Mouse (Mus musculus) embryonic facial prominence, embryonic 10.5 days (tissue): ENCODE results near the gene Htra1. TPM values are rescaled to one million over a fixed set of nuclear protein-coding genes. Genes with fewer than 3 reads are reported as not detected.

Experiments used
- DNase-seq: peaks from one replicate; pipeline ENCODE4 v3.0.0-alpha.2; 2017; ENCODE audit warnings: low spot score
- H3K27ac ChIP-seq: fragments of 300-500 bp; sonication (generic); replicated peaks from 2 replicates; pipeline ENCODE4 v1.5.1; 2016; ENCODE audit warnings: mild to moderate bottlenecking
- H3K27me3 ChIP-seq: fragments of 300-500 bp; sonication (generic); replicated peaks from 2 replicates; pipeline ENCODE4 v1.6.1; 2016; ENCODE audit warnings: low read depth, mild to moderate bottlenecking; ENCODE audit not compliant: poor library complexity, severe bottlenecking
- H3K36me3 ChIP-seq: fragments of 300-500 bp; sonication (generic); replicated peaks from 2 replicates; pipeline ENCODE4 v1.6.1; 2016; ENCODE audit warnings: mild to moderate bottlenecking, moderate library complexity
- H3K4me1 ChIP-seq: fragments of 300-500 bp; sonication (generic); 2 replicates; pipeline ENCODE4 v1.6.1; 2016
- H3K4me3 ChIP-seq: fragments of 300-500 bp; sonication (generic); 2 replicates; pipeline ENCODE4 v1.5.1; 2016; ENCODE audit warnings: mild to moderate bottlenecking, moderate library complexity
- H3K9me3 ChIP-seq: fragments of 300-500 bp; sonication (generic); 2 replicates; pipeline ENCODE4 v1.6.1; 2016; ENCODE audit warnings: mild to moderate bottlenecking
- WGBS: fragments of 180-500 bp; shearing (Covaris S2); methylation state at CpG from one replicate; pipeline ENCODE4 v1.1.7; 2016; 5-methylcytosine and 5-hydroxymethylcytosine counted together
- polyA plus RNA-seq: library from polyadenylated mRNA; unstranded; fragments of >200 nt; fragmentation: Nextera tagmentation; extraction: Ambion mirVana; gene quantifications from 2 replicates; pipeline ENCODE4 v1.2.1, GENCODE M21; 2016

The Htra1 gene
- polyA plus RNA-seq, 1 experiment from 2014 or later, result 3.2 TPM

DNA sequence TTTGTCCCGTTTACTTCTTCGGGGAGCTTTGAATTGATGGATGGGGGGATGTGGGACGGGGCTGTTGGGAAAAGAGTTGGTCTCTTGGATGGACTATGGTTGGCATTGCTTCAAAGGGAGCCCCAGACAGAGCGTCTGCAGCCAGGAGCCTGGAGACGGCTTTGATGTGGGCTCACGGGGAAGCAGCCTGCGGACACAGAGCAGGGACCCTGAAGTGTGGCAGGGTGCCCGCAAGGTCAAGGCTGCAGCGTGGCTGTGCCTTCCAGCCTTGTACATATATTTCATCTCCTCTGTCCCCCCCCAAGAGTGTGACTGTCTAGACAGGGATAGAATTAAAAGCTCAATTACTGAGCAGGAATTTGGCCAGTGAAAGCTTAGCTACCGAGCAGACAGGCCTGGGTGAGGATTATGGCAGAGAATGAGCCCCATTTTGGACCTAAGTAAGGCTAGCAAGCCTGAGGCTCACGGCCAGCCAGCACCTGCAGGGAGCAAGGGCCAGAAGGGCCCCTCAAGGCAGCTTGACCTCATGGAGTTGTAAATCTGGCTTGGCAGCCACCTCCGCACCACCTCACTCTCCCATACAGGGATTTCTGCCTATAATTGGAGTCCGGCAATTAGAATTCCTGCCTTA is 40.5 kb downstream of the Htra1 start:
- 60% methylated on average over 13 of the region's 13 CpGs for WGBS
- H3K9me3 ChIP-seq, result no peaks in the 10 kb centered on the region
- no peaks in the 10 kb centered on the region for H3K36me3 ChIP-seq
- H3K27ac ChIP-seq, result peak overlapping the region; percentile 65
- no peak overlapping the region for H3K4me3 ChIP-seq
- no peaks in the 10 kb centered on the region for H3K27me3 ChIP-seq
- peak; percentile 21 for DNase-seq
- peaks cover 19% of the 10 kb centered on the region for H3K4me1 ChIP-seq

DNA sequence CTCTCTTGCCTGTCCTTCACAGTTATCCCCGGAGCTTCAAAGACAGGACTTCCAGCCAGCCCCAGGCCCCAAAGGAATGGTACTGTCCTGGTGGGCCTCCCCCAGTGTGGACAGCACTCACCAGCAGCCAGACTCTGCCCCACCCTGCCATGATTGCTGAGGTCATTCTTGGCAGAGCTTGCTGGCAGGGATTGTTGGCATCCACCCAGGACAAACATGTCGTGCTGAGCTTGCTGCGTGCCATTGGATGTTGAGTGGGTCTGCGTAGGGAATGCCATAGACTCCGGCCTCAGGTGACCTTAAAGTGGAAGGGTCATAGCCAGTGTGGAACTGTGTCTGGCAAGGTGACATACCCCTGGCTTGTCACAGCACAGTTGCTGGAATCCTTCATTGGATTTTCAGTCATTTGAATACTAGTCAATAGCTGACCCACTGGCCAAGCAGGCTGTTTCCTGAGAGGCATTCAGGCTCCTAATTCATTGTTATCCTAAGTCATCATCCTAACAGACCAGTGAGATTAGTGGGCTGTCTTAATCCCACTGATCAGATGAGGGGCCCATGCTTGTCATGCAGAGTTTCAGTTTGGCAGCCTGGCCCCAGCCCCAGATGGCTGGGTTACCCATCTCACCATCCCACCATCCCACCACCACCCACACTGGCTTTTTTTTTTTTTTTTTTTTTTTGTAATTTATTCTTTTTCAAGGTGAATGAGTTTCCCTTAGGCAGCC is 42.0 kb downstream of the Htra1 start:
- no peaks in the 10 kb centered on the region for H3K27me3 ChIP-seq
- no peaks in the 10 kb centered on the region for H3K36me3 ChIP-seq
- H3K27ac ChIP-seq, result peak overlapping the region; percentile 12
- no peak for DNase-seq
- H3K9me3 ChIP-seq, result no peaks in the 10 kb centered on the region
- H3K4me3 ChIP-seq, result no peak overlapping the region
- peaks cover 34% of the 10 kb centered on the region for H3K4me1 ChIP-seq
- 80% methylated on average over 5 of the region's 5 CpGs for WGBS

DNA sequence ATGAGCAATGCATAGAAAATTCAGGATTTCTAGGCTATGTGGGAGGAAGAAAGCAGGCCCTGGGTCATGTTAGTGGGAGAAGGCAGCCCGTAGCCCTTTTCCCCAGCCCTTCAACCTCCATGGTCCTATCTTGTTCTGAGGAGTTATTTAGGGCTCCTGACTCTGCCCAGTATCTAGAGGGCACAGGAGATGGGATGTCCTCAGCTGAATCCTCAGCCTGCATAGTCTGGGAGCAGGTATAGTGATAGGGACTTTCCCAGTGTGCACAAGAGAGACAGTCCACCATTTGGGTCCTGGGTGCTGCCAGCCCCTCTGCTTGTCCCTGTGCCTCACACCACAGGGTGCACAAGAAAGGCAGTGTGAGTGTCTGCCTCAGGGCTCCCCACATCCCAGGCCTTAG is 42.6 kb downstream of the Htra1 start:
- no peaks in the 10 kb centered on the region for H3K9me3 ChIP-seq
- H3K27me3 ChIP-seq, result no peaks in the 10 kb centered on the region
- H3K36me3 ChIP-seq, result no peaks in the 10 kb centered on the region
- WGBS, result 80% methylated on average over 1 of the region's 1 CpGs
- peaks cover 34% of the 10 kb centered on the region for H3K4me1 ChIP-seq
- DNase-seq, result no peak
- H3K4me3 ChIP-seq, result no peak overlapping the region
- H3K27ac ChIP-seq, result no peak overlapping the region

DNA sequence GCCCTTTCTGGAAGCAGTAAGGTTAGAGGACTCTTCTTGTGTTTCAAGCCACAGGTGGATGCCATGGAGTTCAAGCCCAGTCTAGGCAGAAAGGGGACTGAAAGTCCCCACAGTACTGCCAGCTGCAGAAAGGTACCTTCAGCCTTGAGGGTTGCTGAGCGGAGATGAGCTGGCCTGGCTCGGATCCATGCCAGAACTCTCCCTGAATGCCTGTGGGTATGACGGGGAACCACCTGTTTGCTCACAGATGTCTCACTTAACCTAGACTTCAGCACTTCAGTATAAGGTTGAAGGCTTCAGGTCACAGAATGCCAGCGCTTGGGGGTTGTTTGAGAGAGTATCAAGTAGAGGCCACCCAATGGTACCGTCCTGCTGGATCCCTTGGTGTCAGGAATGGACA is 44.2 kb downstream of the Htra1 start:
- WGBS, result 90% methylated on average over 5 of the region's 5 CpGs
- no peaks in the 10 kb centered on the region for H3K27me3 ChIP-seq

DNA sequence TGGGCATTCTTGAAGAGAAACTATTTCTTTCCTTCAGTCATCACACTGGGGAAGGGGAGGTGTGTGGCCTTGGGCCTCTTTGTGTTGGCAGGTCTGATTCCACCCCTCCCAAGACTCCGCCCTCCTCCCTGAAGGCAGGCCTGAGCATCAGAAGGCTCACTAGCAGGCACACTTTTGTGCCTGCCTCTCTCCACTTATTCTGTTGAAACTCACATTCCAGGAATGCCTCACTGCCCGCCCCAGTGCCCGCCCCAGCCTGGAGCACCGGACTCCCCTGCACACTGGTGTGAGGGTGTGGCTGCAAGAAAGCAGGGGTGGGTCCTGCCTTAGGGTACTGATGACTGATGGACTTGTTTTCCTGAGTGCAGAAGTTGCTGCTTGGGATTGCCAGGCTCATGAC is 46.5 kb downstream of the Htra1 start:
- Histone ChIP-seq H3K36me3 (no peaks in the 10 kb centered on the region), H3K27ac (peak overlapping the region; percentile 59), H3K9me3 (no peaks in the 10 kb centered on the region), H3K4me1 (peaks cover 22% of the 10 kb centered on the region), H3K27me3 (no peaks in the 10 kb centered on the region), H3K4me3 (no peak overlapping the region)
- 25% methylated on average over 4 of the region's 4 CpGs for WGBS
- peak; percentile 71 for DNase-seq

More for the DNA sequence above, 44.2 kb downstream of the Htra1 start:
- Histone ChIP-seq H3K27ac (no peak overlapping the region; the same call in 1 of the 2 replicates), H3K4me3 (no peak overlapping the region), H3K4me1 (peaks cover 34% of the 10 kb centered on the region), H3K36me3 (no peaks in the 10 kb centered on the region), H3K9me3 (no peaks in the 10 kb centered on the region)
- DNase-seq, result no peak

DNA sequence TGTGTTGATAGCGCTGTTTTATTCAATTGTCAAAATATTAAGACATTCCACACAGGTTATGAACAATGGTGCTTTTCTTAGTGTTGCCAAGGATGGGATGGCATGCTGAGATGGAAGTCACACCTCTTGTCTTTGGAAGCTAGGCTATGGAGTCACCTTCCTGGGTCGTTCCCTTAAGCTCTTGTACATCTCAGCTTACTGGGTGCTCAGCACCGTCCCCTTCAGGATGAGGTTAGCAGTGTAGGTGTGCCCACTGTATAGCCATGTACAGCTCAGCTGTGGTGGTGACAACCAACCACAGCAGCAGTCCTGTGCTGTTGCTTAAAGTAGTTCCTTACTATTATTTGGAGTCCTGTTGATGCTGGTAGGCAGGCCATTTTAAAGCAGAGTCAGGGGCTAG is 47.0 kb downstream of the Htra1 start:
- Histone ChIP-seq H3K36me3 (no peaks in the 10 kb centered on the region), H3K4me3 (no peak overlapping the region), H3K27ac (no peak overlapping the region), H3K27me3 (no peaks in the 10 kb centered on the region), H3K4me1 (peaks cover 17% of the 10 kb centered on the region), H3K9me3 (no peaks in the 10 kb centered on the region)
- 75% methylated on average over 3 of the region's 3 CpGs for WGBS
- DNase-seq, result no peak

DNA sequence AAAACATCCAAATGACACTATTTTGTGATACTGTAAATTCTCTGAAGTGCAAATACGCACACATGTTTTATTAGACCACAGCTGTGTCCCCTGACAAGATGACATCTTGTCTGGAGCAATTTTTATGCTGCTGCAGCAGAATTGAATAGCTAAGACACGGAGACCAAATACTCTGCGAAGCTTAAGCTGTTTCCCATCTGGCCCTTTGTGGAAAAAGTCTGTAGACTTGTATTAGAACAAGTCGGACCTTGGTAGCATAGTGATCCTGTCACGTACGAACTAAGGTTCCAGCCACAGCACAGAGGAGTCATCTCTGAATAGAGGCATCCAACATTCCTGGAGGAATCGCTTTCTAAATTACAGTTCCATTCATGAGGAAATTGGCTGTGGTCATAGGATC is 48.4 kb downstream of the Htra1 start:
- H3K27me3 ChIP-seq, result no peaks in the 10 kb centered on the region
- no peak overlapping the region for H3K4me3 ChIP-seq

DNA sequence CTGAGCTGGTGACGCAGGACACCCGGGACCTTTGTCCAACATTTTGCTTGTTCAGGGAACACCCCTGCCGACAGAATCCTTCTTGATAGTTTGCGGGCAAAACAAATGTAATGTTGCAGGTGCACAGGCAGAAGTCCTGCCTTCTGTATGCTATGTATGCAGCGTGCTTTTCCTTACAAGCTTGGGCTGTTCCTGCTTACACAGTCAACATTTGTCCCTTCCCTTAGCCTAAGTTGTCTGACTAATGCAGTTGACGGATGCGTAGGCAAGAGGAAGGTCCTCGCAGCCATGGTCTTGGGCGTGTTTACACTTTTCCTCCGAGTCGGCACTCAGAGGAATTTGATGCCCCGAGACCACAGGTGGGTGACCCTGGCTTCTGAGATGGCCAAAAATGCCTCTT is 49.3 kb downstream of the Htra1 start:
- Histone ChIP-seq H3K4me3 (no peak overlapping the region), H3K36me3 (no peaks in the 10 kb centered on the region), H3K27ac (no peak overlapping the region), H3K4me1 (peaks cover 15% of the 10 kb centered on the region), H3K27me3 (no peaks in the 10 kb centered on the region), H3K9me3 (no peaks in the 10 kb centered on the region)
- WGBS, result 87% methylated on average over 12 of the region's 12 CpGs
- DNase-seq, result no peak

More for the DNA sequence above, 48.4 kb downstream of the Htra1 start:
- no peaks in the 10 kb centered on the region for H3K36me3 ChIP-seq
- 92% methylated on average over 7 of the region's 7 CpGs for WGBS
- DNase-seq, result no peak
- peaks cover 15% of the 10 kb centered on the region for H3K4me1 ChIP-seq
- H3K27ac ChIP-seq, result no peak overlapping the region
- H3K9me3 ChIP-seq, result no peaks in the 10 kb centered on the region

DNA sequence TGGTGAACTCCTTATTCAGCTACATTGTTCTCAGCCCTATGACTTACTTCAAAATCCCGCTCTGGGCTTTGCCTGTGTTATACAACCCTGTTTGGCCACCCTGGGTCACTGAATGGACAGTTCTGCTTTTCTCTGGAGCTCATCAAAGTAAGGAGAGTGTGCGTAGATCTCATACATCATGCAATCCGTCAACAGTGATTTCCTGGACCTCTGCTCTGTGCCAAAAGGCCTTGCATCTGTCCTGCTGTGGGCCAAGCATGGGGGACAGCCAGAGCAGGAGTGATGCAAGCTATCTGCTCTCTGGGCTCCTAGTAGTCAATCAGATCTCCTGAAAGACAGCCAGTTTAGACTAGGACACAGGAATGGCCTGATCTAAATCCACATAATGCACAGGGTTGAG is 49.8 kb downstream of the Htra1 start:
- H3K36me3 ChIP-seq, result no peaks in the 10 kb centered on the region
- WGBS, result 87% methylated on average over 3 of the region's 3 CpGs
- H3K27me3 ChIP-seq, result no peaks in the 10 kb centered on the region
- no peak overlapping the region for H3K4me3 ChIP-seq
- DNase-seq, result no peak
- no peaks in the 10 kb centered on the region for H3K9me3 ChIP-seq
- no peak overlapping the region for H3K27ac ChIP-seq
- peaks cover 15% of the 10 kb centered on the region for H3K4me1 ChIP-seq

DNA sequence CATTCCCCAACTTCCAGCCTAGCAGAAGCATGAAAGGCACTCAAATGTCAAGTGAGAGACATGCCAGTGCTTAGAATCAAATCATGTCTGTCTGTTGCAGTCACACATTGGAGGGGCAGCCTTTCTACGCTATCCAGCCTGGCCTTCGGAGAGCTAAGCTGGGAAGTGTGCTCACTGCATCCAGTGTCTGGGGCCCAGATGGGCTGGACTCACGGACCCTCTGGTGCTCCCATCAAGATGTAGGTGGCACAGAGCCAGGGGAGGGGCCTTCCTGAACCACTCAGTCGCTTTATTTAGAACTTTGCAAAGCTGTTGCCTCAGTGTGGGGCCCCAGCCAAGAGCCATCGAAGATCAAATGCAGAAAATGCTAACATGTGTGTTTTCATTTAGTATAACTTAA is 52.2 kb downstream of the Htra1 start:
- no peak for DNase-seq
- no peaks in the 10 kb centered on the region for H3K9me3 ChIP-seq
- no peaks in the 10 kb centered on the region for H3K4me1 ChIP-seq
- no peaks in the 10 kb centered on the region for H3K36me3 ChIP-seq
- no peak overlapping the region for H3K4me3 ChIP-seq
- H3K27me3 ChIP-seq, result no peaks in the 10 kb centered on the region
- 89% methylated on average over 5 of the region's 5 CpGs for WGBS
- no peak overlapping the region for H3K27ac ChIP-seq

DNA sequence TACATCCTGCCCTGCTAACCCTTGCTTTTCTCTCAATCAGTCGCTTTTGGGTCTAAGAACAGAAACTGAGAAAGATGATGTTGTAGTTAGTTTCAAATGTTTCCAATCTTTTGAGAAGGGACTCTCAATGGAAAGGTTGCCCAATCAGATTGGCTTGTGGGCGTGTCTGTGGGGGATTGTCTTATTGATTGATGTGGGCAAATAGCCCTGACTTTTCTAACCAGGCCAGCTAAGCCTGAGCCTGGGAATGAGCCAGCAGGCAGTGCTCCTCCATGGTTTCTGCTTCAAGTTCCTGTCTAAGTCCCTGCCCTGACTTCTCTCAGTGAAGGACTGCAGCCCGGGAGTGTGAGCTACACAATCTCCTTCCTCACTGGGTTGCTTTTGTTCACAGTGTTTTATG is 53.5 kb downstream of the Htra1 start:
- H3K27ac ChIP-seq, result no peak overlapping the region
- no peaks in the 10 kb centered on the region for H3K4me1 ChIP-seq
- 64% methylated on average over 3 of the region's 3 CpGs for WGBS
- DNase-seq, result no peak
- H3K36me3 ChIP-seq, result no peaks in the 10 kb centered on the region
- no peak overlapping the region for H3K4me3 ChIP-seq
- H3K9me3 ChIP-seq, result no peaks in the 10 kb centered on the region
- no peaks in the 10 kb centered on the region for H3K27me3 ChIP-seq

DNA sequence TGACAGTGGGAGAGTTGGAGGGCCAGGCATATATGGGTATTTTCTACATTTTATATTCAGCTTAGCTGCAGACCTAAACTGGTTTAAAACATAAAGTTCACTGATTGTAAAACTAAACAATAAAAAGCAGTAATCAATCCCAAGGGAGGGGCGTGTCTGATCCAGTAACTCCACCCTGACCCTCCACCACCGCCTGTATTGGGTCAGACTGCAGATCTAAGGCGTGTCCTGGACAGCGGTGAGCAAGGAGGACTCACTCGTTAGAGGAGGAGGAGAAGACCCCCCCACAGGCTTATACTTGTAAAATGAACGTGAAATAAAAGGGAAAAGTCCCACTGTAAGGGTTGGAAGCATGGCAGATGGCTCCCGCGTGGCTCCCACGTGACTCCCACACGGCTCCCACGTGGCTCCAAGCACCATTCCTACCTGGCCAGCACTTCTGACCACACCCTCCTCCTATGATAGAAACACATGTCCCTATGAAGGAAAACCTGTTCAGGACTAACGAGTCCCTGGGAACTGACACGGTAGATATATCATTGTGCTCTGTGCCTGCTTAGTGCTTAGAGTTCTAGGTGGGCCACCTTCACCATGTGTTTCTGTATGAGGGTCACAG is 55.4 kb downstream of the Htra1 start:
- Histone ChIP-seq H3K4me1 (no peaks in the 10 kb centered on the region), H3K9me3 (no peaks in the 10 kb centered on the region), H3K27ac (no peak overlapping the region), H3K36me3 (no peaks in the 10 kb centered on the region), H3K27me3 (no peaks in the 10 kb centered on the region), H3K4me3 (no peak overlapping the region)
- no peak for DNase-seq
- WGBS, result 88% methylated on average over 13 of the region's 13 CpGs

DNA sequence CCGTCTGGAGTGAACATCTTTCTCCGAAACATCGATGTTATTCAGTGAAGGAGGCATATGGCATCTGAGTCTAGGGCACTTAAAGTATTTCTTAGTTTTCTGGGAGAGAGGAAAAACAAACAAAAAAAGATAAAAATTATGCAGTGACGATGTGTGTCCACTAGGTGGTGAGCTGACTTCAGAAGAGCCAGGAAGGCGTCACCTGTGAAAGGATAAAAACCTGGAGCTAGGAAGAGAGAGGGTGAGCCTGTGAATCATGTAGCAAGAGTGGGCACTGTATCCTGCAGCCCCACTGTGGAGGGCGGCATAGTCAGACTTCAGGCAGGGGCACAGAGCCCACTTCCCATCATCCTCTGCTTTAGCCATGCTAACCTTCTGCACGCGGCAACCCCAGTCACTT is 58.0 kb downstream of the Htra1 start:
- no peaks in the 10 kb centered on the region for H3K4me1 ChIP-seq
- no peaks in the 10 kb centered on the region for H3K36me3 ChIP-seq
- H3K27ac ChIP-seq, result no peak overlapping the region
- DNase-seq, result no peak
- 50% methylated on average over 8 of the region's 8 CpGs for WGBS
- H3K9me3 ChIP-seq, result no peaks in the 10 kb centered on the region
- no peak overlapping the region for H3K4me3 ChIP-seq
- H3K27me3 ChIP-seq, result no peaks in the 10 kb centered on the region
